ENCODE assay signal across 19 mouse cellular contexts in the genomic region with DNA sequence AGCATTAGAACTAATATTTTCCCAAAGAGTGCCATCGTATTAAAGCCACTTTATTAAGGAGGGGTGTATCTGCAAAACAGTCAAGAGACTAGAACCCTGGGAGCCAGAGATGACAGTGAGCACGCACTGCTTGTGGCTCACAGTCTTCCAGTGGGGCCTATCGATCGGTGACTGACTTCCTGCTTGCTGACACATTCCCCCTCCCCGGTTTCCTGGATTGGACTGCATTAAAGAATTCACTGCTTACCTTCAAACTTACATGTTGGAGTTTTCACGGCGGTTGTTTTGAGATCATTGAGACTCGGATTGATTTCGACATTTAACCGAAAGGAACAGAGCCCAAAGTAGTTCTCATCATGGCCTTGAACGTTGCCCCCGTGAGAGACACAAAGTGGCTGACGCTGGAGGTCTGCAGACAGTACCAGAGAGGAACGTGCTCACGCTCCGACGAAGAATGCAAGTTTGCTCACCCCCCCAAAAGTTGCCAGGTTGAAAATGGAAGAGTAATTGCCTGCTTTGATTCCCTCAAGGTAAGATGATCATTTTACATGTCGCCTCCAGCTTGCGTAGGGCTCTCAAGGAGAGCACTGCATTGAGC. TPM values are rescaled to one million over a fixed set of nuclear protein-coding genes. Genes with fewer than 3 reads are reported as not detected.
A peak's percentile ranks its signal among the peaks of the same experiment; 100 is the strongest.
DNase-seq lines count a peak whose midpoint lies in the region; TF ChIP-seq lines count a peak whose summit lies in the region.
"Had no signal": no experiment of that assay in that cellular context is flagged by ENCODE, and none has a peak within 500 bp of the region (broad histone marks: within the 10 kb centered on the region; RNA-seq: fewer than 3 reads in every experiment).

No protein-coding gene starts in this region.

- TF ChIP-seq POLR2A in lung, adult 2 months (IDR thresholded peaks at IDR 0.05; ENCODE audit: borderline replicate concordance, extremely low read depth, low read depth, low read length) = no peak

- H3K36me3 ChIP-seq in macrophage (ENCODE audit: inconsistent target) = no peaks in the 10 kb centered on the region

- no peak for TF ChIP-seq CTCF in lung, adult 2 months (IDR thresholded peaks at IDR 0.05; ENCODE audit: insufficient read depth, low read length)

- H3K79me2 ChIP-seq in macrophage (ENCODE audit: inconsistent target) = peaks cover 95% of the 10 kb centered on the region

- 52% methylated on average over 19 of the region's 19 CpGs for whole genome bisulfite sequencing in macrophage (ENCODE audit: missing documents)
- 68% methylated on average over 19 of the region's 19 CpGs for WGBS in lung, adult 2 months

- peak; percentile 89 for DNase-seq in heart, adult 11 months
- no peak for DNase-seq in heart, postnatal 25 days (ENCODE audit: low spot score)
- DNase-seq in CD4-positive, CD25-positive, alpha-beta regulatory T cell, adult 2 months (ENCODE audit: low read depth, low spot score) = peak; percentile 14
- DNase-seq in lung, adult 2 months = no peak
- DNase-seq in cerebellum, postnatal 36 days = no peak
- DNase-seq: adrenal gland, adult 8-10 months; cerebellum, adult 8-10 months; gastrocnemius, postnatal 36 days; kidney, adult 11 months; kidney, postnatal 25 days; lung, postnatal 14 days; right cerebral cortex, postnatal 4 days; thymus, adult 18-20 months had no signal

- no peak overlapping the region for H3K4me3 ChIP-seq in brown adipose tissue, adult 24 weeks (ENCODE audit: insufficient read depth, low read depth, low read length)
- H3K4me3 ChIP-seq in macrophage (ENCODE audit: inconsistent target) = no peak overlapping the region
- H3K4me3 ChIP-seq in lung, adult 2 months (replicated peaks; ENCODE audit: extremely low read depth, low read depth, low read length) = no peak overlapping the region
- H3K4me3 ChIP-seq: forebrain, embryonic 13.5 days; heart, embryonic 12.5 days had no signal

- peaks cover 33% of the 10 kb centered on the region for H3K4me1 ChIP-seq in brown adipose tissue, adult 24 weeks (ENCODE audit: control insufficient read depth, insufficient read depth, insufficient read length, low read length)
- H3K4me1 ChIP-seq in lung, adult 2 months (ENCODE audit: control insufficient read depth, insufficient read depth, low read length) = peaks cover 35% of the 10 kb centered on the region
- H3K4me1 ChIP-seq: forebrain, embryonic 13.5 days had no signal

- intact Hi-C loops in heart, postnatal 25 days (cut with DNase I) = no loop called here

- 0 out of 2 replicates have a peak overlapping the region, but pooled peaks have one; percentile 9 for H3K27ac ChIP-seq in brown adipose tissue, adult 24 weeks (replicated peaks; ENCODE audit: low read depth, low read length)
- H3K27ac ChIP-seq in macrophage = peak overlapping the region; percentile 77
- H3K27ac ChIP-seq: forebrain, embryonic 13.5 days; hindbrain, postnatal 0 days; liver, embryonic 14.5 days had no signal

RNA-seq across cellular contexts. Expression of gene Mbnl2, which starts 49.5 kb away (rescaled TPM):
- total RNA-seq in heart, postnatal 25 days (2021) = 100 to 1,000 TPM; 234 to 252 TPM
- polyA plus RNA-seq in brown adipose tissue, adult 24 weeks (2012; ENCODE audit: insufficient read depth, insufficient read length, missing spikeins) = 152 and 170 TPM in 2 replicates
- total RNA-seq in macrophage (2018; cell fraction: chromatin; rRNA removed) = 100 to 1,000 TPM; 179 to 628 (median 294) TPM
- total RNA-seq in macrophage (2018; cell fraction: cytosol; rRNA removed) = 100 to 1,000 TPM; 120 to 196 (median 154) TPM
- total RNA-seq in macrophage (2018; cell fraction: nucleus; rRNA removed) = 100 to 1,000 TPM; 223 to 633 (median 331) TPM
- polyA plus RNA-seq in macrophage (2018) = 79.5 to 126 TPM (median 95.4 TPM) in 3 replicates
- polyA plus RNA-seq in lung, adult 2 months (2012; rRNA removed) = 121 and 130 TPM in 2 replicates

Comparison
In these comparisons a context has a peak if more than half of its experiments do, and no peak if none do; other contexts are left out.
1. DNase-seq: peak in heart, adult 11 months (single experiment) and CD4-positive, CD25-positive, alpha-beta regulatory T cell, adult 2 months (single experiment); none in heart, postnatal 25 days (single experiment), lung, adult 2 months (single experiment) and cerebellum, postnatal 36 days (0 of 2).